Mouse (Mus musculus): ENCODE data around the gene Tubg2.

- TF ChIP-seq CTCF (IDR thresholded peaks at IDR 0.05; ENCODE audit: low read depth) (no peak), EP300 (IDR thresholded peaks at IDR 0.05; ENCODE audit: low read depth) (no peak)
Observed at GRCm38 (mm10) chr11:101154648-101155047, 1.1 kb upstream of the Tubg2 start.
